Mouse (Mus musculus) cerebellum, adult 18-20 months (tissue): ENCODE results near the gene Wdr46.
"Not testable (repeated sequence)": the region's sequence is repeated elsewhere in the genome, so short reads cannot be mapped to it uniquely, and the experiment has no call there.

ENCODE experiments used
- DNase-seq, 2 experiments: peaks; one replicate each; pipeline ENCODE4 v3.0.0; 2021

The Wdr46 gene

DNA sequence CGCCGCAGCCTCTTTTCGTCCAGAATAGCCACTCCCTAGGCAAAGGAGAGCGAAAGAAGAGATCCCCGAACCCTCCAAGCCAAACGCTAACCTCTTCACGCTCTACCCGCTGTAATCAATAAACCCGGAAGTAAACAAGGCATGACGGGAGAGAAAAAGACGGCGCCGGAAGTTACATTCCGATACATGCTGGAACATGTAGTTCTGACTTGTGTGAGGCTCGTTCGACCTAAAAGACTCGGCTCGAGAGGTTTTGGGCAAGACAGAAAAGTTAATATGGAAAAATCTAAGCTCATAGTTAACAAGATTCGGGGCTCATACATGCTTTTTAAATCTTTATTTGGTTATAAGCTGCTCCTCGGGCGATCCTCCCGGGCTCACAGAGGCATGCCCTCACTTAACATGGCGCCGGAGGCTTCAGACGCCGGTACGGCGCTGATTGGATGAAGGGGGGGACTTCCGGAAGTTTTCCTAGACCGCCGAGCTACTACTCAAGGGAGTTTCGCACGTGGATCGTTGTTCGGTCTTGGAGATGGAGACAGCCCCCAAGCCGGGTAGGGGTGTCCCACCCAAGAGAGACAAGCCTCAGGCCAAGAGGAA lies at the start of gene Wdr46, which contains the start of gene Pfdn6:
Gene Wdr46 (plus strand): TSS at position 455 of the 600 bp plus-strand sequence.
Gene Pfdn6 (minus strand): TSS at position 138 of the 600 bp plus-strand sequence.
- peak; percentile 88 for DNase-seq

DNA sequence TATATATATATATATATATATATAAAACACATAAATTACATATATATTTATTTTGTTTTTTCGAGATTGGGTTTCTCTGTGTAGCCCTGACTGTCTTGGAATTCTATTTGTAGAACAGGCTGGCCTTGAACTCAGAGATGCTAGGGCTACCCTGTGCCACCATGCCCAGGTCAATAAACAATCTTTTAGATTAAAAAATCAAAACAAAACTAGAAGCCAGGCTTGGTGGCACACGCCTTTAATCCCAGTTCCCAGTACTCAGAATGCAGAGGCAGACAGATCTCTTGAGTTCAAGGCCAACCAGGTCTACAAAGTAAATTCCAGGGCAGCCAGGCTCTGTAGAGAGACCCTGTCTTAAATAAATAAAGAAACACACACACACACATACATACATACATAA lies 49.1 kb upstream of the Wdr46 start:
- DNase-seq, result no peak

DNA sequence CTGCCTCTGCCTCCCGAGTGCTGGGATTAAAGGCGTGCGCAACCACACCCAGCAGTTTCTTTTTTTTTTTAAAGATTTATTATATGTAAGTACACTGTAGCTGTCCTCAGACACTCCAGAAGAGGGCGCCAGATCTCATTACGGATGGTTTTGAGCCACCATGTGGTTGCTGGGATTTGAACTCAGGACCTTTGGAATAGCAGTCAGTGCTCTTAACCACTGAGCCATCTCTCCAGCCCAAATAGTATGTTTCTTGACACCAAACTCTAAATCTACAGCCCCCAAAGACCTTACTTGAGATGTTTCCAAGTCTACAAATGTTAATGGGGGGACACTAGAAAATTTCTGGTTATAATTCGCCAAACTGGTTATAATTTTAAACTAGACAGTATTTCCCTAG lies 48.6 kb upstream of the Wdr46 start:
- DNase-seq, result not testable (repeated sequence)

DNA sequence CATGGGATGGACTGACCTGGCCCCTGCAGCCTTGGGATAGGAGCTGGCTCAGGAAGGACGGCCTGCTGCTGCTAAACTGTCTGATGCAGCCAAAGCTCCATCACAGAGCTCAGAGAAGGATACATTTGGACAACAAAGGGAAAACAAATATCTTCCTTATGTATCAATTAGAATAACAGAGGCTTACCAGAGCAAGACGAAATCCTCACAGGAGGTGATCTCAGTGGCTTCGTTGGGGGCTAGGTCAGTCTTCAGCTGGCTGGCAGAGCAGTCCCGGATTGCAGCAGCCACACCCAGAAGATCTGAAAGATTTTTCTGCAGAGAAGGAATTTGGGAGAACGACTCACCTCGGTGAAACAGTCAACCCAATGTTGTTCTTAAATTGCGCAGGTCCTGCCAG lies 48.0 kb upstream of the Wdr46 start:
- no peak for DNase-seq

DNA sequence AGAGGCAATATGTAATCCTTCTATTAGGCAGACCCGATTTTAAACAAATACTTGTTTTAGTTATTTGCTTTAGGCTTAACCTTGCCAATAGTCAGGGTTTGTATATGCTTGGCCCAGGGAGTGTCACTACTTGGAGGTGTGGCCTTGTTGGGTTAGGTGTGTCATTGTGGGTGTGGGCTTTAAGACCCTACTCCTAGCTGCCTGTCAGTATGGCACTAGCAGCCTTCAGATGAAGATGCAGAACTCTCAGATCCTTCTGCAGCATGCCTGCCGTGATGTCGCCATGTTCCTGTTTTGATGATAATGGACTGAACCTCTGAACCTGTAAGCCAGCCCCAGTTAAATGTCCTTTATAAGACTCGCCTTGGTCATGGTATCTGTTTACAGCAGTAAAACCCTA lies 47.4 kb upstream of the Wdr46 start:
- DNase-seq, result not testable (repeated sequence)

DNA sequence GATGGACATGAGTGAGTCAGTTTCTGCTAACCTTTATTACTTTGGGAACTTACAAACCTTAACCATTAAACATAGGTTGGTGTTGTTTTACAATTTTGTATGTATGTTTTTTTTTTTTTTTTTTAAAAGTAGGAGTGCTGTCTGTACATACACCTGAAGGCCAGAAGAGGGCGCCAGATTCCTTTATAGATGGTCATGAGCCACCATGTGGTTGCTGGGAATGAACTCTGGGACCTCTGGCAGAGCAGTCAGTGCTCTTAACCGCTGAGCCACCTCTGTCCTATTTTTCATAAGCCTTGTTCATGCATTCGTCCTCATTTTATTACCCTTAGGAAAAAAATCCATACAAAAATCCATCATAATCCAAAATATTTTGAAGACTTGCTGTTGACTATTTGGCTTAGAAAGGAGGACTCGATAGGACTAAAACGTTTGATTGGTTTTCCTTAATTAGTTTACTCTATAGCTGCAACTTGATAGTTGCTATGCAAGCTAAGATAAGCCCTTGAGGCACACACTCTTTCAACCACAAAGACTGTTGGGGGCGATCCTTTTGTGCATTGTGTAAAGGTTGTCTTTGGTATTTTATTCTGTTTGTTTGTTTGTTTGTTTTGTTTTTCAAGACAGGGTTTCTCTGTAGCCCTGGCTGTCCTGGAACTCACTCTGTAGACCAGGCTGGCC lies 43.2 kb upstream of the Wdr46 start:
- peak; percentile 33 to 57 for DNase-seq

DNA sequence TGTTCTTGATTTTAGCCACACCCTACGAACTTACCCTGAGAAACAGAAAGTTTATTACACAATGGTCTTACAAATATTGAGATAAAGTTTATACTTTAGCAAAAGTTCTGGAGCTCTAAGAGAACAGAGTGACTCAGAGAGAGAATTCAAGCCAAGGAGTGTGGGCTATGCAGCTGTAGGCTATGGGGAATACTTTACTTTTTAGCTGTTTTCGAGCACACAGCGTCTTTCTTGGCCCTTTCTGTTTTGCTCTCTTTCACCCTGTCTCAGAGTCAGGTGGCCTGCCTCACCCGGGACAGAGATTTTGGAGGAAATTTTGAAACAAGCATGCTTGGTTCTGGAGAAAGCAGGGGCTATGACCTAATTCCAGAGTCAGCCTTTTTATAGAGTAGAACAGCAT lies 42.3 kb upstream of the Wdr46 start:
- DNase-seq, result not testable (repeated sequence)

DNA sequence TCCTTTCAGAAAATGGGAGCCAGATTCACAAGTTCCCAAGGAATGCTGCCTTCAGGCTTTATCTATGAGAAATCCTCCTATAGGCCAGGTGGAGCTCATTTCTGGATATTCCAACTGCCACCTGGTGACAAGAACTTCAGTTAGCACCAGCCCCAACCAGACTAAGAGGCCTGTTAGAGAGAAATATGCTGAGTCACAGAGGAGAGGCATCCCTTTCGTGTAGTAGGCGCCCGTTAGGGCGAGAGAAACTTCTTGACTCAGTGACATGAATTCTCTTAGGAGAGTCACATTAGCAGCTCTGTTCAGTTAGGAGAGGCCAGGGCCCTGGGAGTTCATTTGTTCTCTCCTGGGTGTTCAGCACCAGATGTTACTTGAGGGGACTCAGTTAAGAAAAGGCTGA lies 40.8 kb upstream of the Wdr46 start:
- no peak for DNase-seq

DNA sequence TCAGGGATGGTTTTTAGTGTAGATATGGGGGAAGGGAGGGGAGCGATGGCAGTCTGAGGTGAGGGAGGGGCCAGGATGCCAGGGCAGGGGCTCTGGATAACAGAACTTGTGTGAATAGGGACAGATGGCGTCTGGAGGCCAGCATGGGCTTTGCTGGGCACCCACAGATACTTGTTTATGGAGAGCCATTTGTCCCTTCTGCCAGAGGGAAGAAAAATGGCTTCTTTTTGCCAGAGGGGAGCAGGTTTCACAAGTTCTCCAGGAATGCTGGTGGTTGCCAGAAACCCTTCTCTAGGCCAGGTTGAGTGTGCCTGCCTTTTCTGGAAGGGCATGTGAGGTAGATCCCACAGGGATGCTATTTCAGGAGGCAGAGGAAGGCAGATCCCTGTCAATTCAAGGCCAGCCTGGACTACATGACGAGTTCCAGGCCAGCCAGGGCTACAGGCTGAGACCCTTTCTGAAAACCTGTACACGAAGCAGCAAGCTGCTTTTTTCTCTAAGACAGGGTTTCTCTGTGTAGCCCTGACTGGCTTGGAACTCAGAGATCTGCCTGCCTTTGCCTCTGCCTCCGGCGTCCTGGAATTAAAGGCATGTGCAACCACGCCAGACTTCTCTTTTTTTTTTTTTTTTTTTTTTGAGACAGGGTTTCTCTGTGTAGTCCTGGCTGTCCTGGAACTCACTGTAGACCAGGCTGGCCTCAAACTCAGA lies 40.0 kb upstream of the Wdr46 start:
- DNase-seq, result no peak

DNA sequence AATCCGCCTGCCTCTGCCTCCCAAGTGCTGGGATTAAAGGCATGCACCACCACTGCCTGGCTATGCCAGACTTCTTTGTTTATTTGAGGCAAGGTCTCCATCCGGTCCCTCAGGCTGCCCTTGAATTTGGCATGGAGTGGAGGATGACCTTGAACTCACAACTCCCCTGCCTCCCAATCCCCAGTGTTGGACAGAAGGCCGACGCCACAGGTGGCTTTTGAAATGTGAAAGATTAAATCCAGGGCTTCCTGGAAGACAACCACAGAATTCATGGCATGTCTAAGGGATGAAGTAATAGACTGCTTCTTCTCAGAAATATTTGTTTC lies 39.5 kb upstream of the Wdr46 start:
- DNase-seq, result no peak

DNA sequence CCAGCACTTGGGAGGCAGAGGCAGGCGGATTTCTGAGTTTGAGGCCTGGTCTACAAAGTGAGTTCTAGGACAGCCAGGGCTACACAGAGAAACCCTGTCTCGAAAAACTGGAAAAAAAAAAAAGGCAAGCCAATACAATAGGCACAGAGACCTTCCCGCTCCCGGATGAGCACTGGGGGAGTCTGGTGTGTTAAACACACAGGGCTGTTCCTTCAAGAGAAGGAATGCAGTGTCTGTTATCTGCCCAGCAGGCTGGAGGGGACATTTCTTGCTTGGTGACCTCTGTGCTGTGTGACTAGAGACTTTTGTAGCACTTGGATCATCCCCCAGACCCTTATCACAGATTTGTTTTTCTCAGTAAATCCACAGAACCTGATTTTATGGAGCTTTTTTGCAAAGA lies 38.8 kb upstream of the Wdr46 start:
- DNase-seq, result no peak

DNA sequence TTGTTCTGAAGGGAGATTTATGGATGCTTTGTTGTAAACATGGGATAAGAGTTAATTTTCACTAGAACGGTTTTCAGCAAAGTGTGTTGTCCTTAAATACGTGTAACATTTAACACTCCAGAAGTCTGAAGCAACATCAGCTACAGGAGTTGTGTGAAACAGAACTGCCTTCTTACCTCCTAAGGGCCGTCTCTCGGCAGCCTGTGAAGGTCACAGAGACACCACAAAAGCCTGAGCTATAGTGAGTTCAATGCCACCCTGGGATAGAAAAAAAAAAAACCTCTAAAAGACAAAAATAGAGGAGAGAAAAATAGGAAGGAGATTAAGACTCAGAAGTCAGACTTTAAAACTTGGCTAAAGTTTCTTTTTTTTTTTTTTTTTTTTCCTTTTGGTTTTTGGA lies 38.4 kb upstream of the Wdr46 start:
- no peak for DNase-seq

DNA sequence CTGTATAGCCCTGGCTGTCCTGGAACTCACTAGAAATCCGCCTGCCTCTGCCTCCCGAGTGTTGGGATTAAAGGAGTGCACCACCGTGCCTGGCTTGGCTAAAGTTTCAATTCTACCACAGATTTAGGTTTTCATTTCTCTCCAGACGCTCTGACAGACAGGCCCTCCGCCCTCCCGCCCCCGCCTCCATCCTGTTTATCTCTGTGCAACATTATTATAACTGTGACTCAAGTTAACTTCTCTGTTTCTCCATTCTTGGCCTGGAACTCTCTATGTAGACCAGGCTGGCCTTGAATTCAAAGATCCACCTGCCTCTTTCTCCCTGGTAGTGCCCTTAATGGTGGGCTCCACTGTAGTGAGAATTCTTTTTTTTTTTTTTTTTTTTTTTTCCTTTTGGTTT lies 38.0 kb upstream of the Wdr46 start:
- no peak for DNase-seq

DNA sequence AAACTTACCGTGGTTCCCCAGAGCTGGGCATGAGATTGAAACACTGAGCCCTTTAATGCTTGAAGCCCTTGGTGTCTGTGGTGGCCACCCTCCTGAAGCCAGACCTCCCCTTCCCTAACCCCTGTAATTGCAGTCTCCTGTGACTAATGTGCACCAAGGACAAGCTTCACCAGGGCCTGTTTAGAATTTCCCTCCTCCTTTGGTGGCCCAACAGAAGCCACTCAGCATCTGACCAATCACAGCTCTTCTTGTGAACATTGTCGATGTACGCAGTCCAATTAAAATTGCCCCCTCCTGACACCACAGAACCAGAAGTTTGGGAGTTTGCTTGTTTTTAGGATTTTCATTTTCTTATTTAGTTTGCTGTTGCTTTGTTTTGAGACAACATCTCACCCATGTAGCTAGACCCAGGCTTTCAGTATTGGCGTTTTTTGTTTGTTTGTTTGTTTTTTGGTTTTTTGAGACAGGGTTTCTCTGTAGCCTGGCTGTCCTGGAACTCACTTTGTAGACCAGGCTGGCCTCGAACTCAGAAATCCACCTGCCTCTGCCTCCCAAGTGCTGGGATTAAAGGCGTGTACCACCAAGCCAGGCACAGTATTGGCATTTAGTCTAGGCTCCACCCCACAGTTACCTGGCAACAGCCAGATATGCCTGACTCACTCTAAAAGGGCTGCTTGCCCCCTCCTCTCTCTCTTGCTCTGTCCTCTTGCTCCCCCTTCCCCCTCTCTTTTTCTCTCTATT lies 36.4 kb upstream of the Wdr46 start:
- not testable (repeated sequence) for DNase-seq

DNA sequence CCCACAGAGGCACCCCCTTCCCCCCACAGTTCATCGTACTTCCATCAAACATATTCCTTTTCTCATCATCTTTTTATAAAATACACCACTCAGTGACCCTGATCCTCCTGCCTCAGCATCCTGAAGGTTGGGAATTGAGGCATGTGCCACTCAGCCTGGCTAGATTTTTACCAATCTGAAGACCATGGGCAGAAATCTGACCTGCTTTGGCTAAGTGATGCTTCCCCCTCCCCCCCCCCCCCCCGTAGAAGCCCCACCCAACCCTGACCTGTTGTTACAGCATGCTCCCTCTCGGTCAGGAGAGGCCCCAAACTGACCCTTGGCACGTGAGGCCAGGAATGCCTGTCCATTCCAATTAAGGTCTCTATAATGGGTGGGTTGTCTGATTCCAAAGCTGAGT lies 35.6 kb upstream of the Wdr46 start, which contains the start of gene Platr17:
Gene Platr17 (plus strand): TSS at position 301 of the 400 bp plus-strand sequence.
- DNase-seq, result not testable (repeated sequence)

DNA sequence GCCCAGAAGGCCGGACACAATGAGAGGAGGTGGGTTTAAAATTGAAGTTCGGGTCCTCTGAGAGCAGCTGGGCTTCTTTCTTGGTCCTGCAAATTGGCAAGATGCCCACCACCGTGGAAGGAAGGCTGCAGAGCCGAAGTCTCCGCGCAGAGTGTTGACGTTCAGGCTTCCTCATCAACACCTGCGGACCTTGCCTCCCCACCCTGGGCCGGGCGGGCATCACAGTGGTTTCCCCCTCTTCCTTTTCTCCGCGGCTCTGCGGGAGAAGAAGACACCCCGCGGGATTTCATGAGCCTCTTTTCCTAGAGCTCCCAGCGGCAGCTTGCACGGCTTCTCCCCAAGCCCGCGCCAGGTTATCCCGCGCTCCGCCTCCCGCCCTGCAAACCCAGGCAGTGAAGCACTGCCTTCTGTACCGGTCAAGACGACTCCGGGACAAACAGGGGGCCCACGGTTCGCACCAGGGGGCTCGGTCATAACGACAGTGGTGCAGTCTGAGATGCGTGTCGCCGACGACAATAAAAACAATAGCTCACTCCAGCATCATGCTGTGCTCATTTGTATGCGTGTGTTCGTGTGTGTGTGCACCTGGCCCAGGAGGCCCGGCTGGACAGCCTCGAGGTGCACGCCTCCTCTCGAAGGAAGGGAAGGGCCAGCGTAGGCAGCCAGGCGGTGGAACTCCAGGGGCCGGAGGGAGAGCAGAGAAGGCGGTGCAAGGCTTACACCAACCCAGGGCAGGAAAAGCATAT lies 32.0 kb upstream of the Wdr46 start:
- peak; percentile 60 to 68 for DNase-seq

DNA sequence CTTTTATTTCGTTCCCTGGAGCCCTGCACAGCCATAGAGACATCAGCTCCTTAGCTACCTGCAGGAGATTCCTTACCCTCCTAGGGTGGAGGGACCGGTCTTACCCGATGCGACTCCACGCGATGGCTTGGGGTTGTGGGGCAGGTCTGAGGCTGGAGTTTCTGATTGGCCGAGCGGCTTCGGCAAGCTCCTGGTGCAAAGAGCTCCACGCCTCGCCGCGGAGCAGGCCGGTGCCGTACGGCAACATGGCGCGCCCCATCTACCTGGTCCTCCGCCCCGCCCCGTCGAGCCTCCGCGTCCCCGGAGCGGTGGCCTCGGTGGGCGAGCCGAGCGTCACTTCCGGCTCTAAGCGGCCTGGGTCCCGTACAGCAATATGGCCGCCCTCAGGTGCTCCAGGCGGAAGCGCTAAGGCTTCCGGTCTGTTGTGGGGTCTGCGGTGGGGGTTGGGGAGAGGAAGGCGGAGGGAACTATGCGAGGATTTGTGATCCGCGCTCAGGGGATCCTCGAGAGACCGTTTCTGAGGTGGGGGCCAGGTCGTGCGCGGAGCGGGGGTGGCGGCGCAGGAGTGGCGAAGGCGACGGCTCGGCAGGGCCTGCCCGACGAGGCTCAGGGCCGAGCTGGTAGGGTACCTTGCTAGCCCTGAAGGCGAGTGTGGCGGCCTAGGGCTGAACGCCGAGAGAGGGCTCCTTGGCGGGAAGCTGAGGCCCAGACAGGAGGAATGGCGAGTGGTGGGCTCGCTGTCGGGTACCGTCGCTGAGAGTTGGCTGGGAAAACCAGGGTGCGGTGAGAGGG lies 31.2 kb upstream of the Wdr46 start, which contains the start of gene Daxx:
Gene Daxx (plus strand): TSS at position 338 of the 792 bp plus-strand sequence.
- DNase-seq, result peak; percentile 99

DNA sequence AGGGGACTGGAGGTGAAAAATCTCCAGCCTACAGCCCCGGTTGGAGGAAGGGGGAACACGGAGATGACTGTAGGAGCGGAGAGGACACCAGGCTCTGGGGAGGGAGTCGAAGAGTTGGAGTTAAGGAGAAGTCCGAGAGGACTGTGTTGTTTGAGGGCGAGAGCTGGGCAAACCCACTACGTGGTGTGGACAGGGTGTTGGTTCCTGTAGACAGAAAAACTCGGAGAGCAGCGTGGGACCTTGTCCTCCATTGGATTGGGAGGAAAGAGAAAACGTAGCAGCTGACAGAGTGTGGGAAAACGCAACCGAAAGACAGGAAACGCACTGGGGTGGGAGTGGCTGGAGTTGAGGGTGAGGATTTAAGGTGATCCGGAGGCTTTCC lies 30.6 kb upstream of the Wdr46 start:
- DNase-seq, result no peak

DNA sequence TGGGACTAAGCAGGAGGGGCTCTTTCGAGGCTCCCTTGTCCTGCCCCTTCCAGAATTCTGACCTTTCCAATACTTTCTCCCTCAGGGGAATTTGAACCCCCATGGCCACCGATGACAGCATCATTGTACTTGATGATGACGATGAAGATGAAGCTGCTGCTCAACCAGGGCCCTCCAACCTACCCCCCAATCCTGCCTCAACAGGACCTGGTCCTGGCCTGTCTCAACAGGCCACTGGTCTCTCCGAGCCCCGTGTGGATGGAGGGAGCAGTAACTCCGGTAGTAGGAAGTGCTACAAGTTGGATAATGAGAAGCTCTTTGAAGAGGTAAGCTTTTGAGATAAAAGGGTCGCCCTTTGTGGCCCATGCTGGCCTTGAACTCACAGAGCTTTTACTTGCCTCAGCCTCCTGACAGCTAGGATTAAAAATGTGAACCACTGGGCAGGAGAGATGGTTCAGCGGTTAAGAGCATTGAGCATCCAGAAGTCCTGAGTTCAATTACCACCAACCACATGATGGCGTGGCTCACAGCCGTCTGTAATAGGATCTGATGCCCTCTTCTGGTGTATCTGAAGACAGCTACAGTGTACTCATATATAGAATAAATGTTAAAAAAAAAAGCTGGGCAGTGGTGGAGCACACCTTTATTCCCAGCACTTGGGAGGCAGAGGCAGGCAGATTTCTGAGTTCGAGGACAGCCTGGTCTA lies 30.0 kb upstream of the Wdr46 start:
- no peak for DNase-seq

DNA sequence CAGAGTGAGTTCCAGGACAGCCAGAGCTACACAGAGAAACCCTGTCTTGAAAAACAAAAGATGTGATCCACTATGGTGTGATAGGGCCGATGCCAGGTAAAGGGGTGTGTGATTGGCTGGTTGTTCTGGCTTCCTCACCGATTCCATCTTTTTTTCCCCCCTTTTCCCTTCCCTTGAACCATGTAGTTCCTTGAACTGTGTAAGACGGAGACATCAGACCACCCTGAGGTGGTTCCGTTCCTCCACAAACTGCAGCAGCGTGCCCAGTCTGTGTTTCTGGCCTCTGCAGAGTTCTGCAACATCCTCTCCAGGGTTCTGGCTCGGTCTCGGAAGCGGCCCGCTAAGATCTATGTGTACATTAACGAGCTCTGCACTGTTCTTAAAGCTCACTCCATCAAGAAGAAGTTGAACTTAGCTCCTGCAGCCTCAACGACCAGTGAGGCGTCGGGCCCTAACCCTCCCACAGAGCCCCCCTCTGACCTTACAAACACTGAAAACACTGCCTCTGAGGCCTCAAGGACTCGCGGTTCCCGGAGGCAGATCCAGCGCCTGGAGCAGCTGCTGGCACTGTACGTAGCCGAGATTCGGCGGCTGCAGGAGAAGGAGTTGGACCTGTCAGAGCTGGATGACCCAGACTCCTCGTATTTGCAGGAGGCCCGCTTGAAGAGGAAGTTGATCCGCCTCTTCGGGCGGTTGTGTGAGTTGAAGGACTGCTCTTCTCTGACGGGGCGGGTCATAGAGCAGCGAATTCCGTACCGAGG lies 29.2 kb upstream of the Wdr46 start:
- no peak for DNase-seq
